Mouse (Mus musculus): Measurements from ENCODE around the gene Cys1.
"Not testable (repeated sequence)": the region's sequence is repeated elsewhere in the genome, so short reads cannot be mapped to it uniquely, and the experiment has no call there.

Gene Cys1

DNA sequence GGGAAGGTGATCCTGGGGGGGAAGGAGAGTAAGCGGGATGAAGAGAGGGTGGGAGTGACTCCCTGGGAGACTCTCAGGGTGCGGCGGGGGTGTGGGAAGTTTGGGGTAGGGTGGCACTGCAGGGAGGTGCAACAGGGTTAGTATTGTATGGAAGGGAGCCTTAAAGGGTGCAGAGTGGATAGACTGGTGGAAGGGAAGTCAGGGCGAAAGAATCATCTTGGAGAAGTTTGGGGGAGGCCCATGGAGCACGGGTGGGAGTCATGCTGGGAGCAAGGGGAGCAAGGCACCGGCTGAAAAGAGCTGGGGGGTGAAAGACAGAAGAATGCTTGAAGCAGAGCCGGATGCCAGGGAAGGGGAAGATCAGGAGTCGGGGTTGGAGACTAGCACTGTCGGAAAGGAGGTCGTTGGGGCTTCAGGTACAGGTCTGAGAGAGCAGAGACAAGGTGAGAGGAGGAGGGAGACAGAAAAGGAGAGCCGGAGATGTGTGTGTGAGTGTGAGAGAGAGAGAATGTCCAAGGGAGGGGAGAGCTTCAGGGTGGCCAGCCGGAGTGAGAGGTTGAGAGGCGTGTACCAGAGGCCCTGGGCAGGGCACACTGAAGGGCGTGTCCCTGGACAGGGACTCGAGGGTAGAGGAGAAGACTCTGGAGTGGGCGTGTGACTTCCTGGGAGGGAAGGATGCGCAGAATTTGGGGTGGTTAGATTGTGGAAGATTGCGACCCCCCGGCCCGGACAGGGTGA lies at the start of gene Cys1:
Gene Cys1 (minus strand): TSS at position 528 of the 738 bp plus-strand sequence.
- DNase-seq (ENCODE audit: low spot score): no peak

DNA sequence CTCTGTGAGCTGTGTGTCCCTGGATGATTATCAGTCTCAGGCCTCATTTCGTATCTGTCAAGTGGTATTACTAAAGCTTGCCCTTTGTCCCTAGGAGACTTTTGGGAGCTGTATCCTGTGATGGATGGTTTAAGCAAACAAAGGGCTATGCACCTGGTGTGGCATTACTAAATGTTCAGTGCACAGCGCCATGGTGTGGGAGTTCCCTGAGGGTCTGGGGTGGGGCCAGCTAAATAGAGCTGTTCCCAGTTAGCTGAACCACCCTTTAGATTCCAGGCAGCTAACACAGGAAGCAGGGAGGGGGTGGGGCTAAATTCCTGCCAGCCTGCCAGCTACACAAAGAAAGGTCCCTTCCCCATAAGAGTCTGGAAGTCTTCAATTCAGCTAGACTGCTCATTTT lies 42.8 kb upstream of the Cys1 start:
- no peak for DNase-seq (ENCODE audit: low spot score)

DNA sequence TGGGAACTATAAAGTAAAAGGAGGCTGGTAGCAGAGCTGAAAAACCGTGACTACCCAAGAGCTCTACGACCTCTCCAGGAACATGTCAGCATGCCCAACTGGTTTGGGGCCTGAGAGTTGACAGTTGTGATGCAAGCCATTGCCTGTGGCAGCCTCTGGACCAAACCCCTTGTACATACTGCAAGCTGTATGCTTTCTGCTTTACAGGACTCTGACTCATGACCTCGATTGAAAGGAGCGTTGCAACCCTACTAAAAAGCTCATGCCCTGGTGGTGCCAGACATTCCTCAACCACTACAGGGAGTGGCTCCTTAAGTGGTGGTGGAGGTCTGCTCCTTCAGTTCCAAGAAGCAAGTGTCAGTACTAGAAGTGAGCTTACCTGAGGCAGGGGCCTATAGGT lies 42.2 kb upstream of the Cys1 start:
- DNase-seq (ENCODE audit: low spot score): no peak

DNA sequence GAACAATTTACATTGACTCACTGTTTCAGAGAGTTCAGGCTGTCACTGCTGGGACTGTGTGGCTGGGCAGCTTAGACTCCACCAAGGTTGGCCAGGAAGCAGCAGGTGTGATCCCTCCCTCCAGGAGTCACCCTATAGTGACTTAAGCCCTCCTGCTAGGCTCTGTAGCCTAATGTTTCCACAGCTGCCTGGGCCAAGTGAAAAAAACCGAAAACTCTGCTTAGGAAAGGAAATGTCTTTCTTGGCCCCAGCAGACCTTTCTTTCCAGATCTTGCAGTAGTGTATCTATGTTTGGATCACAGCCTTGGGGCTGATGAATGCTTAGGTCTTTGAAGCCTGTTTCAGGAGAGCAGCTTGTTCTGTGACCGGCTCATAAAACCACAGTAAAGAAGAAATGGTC lies 41.8 kb upstream of the Cys1 start:
- DNase-seq (ENCODE audit: low spot score): no peak

DNA sequence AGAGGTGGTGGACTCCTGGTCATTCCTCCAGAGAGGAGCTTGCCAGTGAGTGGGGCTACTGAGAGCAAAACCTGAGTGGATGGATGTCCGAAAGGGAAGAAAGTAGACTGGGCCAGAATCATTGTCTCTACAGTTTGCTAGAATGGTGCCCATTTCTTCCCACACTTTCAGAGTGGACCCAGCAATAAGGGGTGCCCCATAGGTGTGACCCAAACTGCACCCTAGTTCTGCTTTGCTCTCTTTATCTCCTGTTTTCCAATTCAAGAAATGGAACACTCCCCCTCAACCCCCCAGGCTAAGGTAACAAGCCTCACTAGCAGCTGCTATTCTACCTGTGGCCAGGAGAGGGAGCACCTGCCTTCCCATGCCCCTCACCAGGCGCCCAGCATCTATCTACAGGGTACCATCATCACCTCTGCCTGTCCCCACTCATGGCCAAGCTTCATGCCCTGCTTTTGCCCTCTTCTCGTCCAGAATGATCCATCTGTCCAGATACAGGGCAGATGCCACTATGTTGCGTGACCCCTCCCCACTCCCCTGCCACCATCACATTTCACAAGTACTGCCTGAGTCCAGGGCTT lies 35.2 kb upstream of the Cys1 start:
- no peak for DNase-seq (ENCODE audit: low spot score)

DNA sequence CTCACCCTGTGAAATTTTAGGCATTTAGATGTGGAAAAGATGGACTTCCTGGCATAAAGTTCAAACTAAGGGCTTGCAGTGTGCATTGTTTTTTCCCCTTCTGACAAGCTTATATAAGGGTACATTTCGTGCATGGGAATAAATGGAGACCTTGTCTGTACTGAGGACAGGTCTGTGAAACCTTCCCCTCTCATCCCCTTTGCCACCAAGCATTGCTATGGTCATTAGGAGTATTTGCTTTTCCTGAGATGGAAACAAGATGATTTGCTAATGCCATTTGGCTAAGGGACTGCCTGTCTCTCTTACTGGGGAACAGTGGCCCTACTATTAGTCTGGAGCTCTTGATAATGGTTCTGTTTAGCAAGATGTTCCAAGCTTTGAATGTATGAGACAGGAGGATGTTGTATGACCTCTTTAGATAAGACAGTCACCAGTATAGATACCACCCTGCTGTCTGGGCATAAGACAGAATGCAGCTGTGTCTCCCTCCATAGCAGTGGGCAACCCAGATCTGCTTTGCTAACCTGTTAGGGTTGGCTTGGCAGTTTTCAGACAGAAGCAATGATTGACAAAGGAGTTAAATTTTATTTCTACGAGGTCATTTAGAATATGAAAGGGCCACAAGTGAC lies 33.8 kb upstream of the Cys1 start:
- DNase-seq (ENCODE audit: low spot score): no peak

DNA sequence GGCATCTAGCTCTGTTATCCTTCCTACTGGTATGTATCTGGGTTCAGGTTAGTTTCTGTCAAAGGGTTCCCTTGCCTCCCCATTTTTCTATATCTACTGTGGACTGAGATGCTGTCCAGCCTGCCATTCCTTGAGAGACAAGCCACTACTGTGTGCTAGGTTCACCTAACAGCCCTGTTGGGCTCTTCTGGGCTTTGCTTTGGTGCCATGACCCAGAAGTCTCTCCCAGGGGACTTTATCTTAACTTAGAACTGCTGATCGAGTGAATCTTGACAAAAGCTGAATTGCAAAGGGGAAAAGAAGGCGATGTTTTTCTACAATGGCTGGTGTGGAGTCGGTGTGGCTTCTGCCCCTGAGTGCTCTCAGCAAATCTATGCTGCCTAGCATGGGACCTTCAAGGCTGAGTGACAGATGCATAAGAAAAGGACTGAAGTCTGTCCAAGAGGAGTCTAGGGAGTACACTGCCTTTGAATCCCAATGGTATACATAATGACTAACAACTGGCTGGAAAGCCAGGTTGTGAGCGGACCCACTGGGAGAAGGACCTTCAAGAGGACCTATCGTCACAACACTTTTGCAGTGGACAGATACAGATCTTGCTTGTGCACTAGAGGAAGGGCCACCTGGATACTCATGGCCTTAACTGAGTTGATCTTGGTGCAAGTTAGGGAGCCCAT lies 33.1 kb upstream of the Cys1 start:
- no peak for DNase-seq (ENCODE audit: low spot score)

DNA sequence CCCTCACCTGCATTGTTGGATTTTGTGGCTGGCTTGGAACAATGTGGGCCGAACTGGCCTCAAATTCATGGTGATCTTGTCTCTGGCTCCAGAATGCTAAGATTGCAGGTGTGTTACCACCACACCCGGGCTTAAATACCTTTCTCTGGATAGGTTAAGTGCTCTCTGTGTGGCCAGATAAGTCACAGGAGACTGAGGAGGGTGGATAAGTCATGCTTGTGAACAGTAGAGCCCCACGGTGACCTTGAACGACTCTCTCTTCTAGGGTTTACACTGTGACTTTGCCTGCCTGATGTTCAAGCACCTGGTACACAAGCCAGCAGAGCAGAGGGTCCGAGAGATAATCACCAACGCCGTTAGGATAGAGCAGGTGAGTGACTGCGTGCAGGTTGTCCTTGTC lies 30.8 kb upstream of the Cys1 start:
- DNase-seq (ENCODE audit: low spot score): no peak

DNA sequence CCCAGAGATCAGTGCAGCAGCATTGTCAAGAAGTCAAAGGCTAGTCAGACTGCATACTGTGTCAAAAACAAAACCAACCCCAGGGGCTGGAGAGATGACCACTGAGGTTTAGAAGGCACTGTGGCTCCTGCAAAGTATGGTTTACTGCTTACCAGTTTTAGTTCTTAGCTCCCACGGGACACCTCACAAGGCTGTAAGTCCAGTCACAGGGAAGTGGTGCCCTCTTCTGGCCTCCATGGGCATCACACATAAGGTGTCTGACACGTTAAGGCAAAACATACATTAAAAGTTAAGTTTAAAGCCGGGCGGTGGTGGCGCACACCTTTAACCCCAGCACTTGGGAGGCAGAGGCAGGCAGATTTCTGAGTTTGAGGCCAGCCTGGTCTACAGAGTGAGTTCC lies 29.1 kb upstream of the Cys1 start:
- DNase-seq (ENCODE audit: low spot score): no peak

DNA sequence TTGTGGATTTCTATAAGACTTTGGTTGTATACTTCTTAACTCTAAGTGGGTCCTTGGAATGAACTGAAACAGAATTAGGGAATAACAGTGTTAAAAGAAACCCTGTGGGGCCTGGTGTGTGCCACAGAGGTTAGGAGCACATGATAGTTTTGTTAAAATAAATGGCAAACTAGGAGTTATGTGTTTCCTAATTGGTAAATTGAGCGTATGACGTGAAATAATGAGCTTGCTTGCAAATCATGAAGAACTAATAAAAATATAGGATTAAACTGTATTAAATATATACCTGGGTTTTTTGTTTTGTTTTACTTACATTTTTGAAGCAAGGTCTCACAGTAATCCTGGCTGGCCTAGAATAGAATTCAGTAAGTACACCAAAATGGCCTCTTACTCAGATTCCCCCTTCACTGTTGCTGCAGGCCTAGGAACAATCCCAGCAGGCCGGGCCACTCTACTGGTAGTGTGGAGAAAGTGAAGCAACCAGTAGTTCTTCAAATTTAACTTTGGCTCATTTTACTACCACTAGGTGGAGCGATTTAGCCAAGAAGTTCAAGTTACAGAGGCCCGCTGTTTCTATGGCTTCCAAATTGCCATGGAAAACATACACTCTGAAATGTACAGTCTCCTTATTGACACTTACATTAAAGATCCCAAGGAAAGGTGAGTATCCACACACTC lies 28.4 kb upstream of the Cys1 start:
- no peak for DNase-seq (ENCODE audit: low spot score)

DNA sequence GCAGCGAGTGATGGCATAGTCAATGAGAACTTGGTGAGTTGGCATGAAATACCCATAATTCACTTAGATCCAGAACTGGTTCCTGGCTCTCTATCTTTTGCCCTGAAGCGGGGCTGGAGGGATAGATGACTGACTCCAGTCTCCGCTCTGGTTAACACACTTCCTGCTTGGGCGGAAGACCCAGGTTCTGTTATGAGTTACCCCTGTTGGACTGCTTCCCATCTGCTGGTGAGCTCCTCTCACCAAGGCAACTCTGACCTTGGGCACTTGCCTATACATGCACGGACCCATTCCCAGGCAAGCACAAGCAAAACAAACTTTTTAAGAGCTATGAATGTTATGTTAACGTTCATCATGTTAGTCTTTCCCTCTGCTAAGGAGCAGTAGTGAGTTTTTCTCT lies 27.8 kb upstream of the Cys1 start:
- no peak for DNase-seq (ENCODE audit: low spot score)

DNA sequence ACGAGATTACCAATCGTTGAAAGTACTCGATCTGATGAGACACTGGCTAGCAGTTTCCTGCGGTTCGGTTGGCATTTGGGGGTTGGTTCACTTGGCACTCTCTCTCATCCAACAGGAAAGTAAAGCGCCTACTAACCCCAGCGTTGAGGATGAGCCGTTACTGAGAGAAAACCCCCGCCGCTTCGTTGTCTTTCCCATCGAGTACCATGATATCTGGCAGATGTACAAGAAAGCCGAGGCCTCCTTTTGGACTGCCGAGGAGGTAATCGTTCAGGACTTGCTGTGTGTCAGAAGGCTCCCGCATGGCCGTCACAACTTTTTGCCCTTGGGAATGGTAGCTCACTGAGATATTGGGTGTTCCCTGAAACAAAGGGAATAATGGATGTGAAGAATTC lies 27.2 kb upstream of the Cys1 start:
- DNase-seq (ENCODE audit: low spot score): no peak

DNA sequence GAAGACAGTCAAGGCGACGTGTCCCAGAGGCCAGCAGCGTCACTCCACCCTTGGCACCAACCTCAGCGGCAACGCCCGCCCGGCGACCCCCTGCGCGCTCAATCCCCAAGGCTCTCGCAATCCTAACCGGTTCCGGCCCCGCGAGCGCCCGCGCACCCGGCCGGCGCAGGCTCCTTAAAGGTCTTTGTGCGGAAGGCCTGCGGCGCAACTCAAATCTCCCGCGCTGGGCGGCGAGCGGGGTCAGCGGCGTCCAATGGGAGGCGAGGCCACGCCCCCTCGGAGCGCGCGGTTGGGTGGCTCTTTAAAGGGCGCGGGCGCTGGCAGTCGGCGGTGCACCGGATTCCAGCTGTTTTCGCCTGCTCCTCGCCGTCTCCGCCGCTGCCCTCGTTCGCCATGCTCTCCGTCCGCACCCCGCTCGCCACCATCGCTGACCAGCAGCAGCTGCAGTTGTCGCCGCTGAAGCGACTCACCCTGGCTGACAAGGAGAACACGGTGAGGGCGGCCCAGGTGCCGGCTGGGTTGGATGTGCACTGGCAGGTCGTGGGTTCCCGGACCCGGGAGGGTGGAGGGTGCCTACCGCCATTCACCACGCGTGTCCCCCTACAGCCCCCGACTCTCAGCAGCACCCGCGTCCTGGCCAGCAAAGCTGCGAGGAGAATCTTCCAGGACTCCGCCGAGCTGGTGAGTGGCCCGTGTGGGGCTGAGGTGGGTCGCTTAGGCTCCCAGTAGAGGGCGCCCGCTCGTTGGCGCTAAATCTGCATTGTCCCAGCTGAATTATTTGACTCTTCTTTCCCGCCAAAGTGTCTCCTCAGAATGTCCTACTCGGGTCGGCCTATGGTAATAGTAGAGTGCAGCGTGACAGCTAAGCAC lies 26.6 kb upstream of the Cys1 start, which contains the start of gene Rrm2:
Gene Rrm2 (plus strand): TSS at position 288 of the 870 bp plus-strand sequence.
- peak; percentile 88 for DNase-seq (ENCODE audit: low spot score)

DNA sequence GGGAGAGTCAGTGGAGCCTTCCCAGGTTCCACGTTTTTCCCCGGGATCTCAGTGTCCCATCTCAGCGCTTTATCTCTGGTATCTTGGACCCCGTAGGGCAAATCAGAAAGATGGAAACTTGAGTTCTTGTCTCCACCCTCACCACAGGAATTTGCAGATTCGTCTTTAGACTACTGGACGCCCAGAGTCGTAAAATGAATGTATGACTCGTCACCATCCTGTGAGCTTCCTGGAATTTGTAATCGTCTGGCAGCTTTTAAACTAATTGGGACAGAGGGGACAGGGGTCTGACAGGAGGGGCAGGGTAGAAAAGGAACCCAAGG lies 25.8 kb upstream of the Cys1 start:
- no peak for DNase-seq (ENCODE audit: low spot score)

DNA sequence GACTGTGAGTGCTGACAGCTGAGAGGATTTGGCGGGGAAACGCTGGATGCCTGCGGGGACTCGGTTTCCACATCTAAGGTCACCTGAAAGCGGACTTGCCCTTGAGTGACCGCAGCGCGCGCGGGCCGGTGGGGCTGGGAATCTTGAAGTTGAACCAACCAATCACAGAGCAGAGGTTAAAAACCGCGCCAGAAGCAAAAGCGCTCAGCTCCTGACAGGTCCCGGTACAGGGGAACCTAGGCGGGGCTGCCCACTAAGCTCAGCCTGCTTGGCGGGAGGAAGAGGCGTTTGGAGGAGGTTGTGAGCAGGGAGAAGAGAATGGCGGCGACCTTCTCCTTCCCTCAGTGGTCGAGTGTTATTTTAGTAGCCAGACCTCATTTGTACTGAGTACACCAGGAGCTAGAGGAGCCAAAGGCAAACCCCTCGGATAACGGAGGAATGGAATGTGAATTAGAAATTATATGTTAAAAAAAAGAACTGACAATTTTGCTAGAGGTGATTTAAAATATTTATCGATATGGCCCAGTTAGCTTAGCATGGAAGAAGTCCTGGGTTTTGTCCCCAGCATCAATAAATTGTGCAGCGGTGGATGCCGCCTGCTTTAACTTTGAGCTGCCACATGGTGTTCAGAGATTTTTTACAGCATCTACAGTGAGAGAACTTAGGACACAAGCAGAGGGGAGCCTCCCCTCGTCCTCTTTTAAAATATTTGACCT lies 25.3 kb upstream of the Cys1 start:
- no peak for DNase-seq (ENCODE audit: low spot score)

DNA sequence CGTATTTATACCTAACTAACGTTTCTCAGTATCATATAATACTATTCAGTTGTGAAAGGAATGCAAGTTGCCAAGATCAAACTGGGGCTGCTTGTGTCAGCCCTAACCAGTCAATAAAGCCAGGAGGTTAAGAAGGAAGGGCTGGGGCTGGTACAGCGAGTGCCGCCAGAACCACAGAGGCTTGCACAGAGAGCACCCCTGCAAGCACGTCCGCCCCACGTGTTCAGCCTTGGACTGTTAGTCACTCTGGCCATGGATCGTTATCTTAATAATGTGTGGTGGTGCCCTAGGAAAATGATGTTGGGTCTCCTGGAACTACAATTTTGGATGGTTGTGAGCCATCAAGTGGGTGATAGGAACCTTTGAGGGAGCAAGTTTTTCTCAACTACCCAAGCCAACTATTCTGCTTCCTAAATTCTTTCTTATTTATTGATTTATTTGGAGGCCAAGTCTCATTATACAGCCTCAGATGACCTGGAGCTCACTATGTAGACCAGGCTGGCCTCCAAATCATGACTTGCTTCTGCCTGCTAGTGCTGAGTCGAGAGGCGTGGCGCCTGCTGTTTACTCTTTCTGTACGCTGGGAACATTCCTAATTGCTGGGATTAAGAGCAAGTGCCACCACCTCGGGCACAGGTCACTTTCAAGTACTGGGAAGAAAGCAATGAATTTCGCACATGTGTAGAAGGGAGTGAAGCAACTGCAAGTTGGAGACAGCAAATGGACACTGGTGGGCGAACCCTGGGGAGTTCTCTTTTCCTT lies 24.1 kb upstream of the Cys1 start:
- DNase-seq (ENCODE audit: low spot score): no peak

DNA sequence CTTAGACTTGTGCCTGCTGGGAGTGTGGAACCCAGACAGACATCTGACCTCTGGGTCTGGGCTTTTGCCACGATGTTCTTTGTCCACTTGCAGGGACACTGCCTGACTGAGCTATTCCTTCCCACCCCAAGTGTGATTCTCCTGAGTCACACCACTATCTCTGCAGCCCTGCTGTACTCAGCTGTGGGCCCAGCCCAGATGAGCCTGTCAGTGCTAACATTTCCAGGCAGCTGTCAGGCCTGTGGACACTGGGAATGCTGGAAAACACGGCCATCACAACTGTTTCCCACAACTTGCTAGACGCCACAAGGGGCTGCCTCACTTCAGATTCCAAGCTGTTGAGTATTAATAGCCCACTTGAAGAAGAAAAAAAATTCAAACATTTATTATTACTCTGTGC lies 21.4 kb upstream of the Cys1 start:
- DNase-seq (ENCODE audit: low spot score): no peak

DNA sequence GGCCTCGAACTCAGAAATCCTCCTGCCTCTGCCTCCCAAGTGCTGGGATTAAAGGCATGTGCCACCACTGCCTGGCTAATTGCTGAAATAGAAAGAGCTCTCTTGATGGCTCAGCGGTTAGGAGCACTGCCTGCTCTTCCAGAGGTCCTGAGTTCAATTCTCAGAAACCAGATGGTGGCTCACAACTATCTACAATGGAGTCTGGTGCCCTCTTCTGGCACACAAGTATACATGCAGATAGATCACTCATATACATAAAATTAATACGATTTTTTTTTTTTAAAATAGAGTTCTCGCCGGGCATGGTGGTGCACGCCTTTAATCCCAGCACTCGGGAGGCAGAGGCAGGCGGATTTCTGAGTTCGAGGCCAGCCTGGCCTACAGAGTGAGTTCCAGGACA lies 20.0 kb upstream of the Cys1 start:
- not testable (repeated sequence) for DNase-seq (ENCODE audit: low spot score)

DNA sequence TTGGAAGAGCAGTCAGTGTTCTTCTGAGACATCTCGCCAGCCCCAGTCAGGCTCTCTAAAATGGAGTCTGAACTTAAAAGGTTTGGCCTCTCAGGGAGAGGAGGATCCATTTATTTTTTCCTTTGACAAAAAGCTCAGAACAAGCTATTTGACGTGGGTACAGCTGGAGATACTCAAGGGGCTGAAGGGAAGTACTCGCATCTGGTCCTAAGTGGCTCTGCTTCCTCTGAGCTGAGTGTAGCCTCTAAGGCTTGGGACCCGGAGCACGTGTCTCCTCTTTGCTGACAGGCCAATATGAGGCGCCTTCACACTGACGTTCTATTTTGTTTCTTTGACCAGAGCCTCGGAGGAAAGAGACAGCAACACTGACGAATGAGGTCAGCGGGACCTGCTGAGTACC lies 18.0 kb upstream of the Cys1 start:
- DNase-seq (ENCODE audit: low spot score): no peak

DNA sequence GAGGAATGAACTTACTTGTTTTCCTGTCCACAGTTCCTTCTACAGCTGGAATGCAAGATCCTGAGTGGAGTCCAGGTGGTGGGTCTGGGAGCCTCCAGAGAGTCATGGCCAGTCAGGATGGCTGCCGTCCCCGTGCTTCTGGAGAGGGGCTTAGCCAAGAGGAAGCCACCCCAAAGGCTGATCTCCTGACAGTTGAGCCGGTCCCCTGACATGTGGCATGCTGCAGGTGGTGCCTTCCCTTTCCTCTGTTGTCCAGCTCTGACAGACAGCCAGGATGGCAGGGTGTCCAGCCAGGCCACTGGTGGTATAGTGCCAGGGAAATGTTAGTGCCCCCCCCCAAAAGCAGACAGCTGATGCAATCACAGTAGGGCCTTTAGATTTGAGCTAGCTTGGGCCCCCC lies 16.9 kb upstream of the Cys1 start:
- no peak for DNase-seq (ENCODE audit: low spot score)
